Mouse (Mus musculus): Measurements from ENCODE around the gene Efcab11.

Efcab11 gene

DNA sequence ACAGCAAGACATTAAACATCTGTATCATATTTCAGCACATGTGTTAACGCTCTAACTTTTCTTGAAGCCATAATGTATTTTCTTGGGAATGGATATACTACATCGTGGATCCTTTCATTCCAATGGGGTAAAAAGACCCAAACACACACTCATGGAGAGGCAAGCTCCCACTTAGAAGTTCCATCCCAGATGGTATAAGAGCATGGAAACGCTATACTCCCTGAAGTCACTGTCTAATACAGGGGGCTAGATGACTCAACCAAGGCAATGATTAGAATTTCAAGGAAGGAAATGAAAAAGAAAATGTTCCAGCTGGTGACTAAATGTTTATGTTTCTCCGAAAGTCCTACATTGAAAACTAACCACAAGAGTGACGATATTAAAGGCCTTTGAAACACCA is 76.3 kb downstream of the Efcab11 start:
- no peak for DNase-seq (ENCODE audit: low read depth, low spot score)

DNA sequence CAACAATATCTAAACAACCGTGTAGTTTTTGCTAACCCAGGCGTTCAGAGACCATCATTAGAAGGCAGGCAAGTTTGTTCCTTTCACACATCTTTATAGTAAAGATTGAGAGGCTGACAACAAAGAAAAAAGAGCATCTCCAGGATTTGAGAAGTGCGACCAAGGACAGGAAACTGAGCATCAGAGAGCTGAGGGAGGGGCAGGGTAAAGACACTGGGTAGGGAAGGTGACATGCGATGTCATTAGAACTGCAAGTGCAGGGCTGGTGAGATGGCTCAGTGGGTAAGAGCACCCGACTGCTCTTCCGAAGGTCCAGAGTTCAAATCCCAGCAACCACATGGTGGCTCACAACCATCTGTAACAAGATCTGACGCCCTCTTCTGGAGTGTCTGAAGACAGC is 77.5 kb downstream of the Efcab11 start:
- peak; percentile 23 for DNase-seq (ENCODE audit: low read depth, low spot score)

- peak; percentile 56 for DNase-seq (ENCODE audit: low read depth, low spot score)
Observed at GRCm38 (mm10) chr12:99795921-99796320, 88.3 kb downstream of the Efcab11 start.

GRCm38 (mm10) chr12:99794792-99795620 is 89.2 kb downstream of the Efcab11 start:
- DNase-seq (ENCODE audit: low read depth, low spot score): peak; percentile 11

DNA sequence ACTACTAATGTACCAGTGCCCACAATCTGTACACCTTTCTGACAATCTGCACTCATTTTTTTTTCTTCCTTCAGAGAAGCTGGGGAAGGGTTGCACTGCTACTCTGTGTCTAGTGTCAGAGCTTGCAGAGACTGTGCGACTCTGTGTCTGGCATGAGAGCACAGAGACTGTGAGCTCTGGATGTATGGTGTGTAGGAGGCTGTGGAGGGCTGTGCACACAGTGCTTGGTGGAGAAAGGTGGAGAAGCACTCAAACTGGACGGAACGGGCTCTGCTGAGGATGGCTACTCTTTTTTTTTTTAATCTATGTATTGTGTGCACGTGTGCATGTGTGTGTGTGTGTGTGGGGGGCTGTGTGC is 90.1 kb downstream of the Efcab11 start:
- no peak for DNase-seq (ENCODE audit: low read depth, low spot score)

- no peak for DNase-seq (ENCODE audit: low read depth, low spot score)
Observed at GRCm38 (mm10) chr12:99793465-99794157, 90.6 kb downstream of the Efcab11 start.

GRCm38 (mm10) chr12:99789283-99789960 is 94.8 kb downstream of the Efcab11 start:
- DNase-seq (ENCODE audit: low read depth, low spot score): no peak

- DNase-seq (ENCODE audit: low read depth, low spot score): no peak
Observed at GRCm38 (mm10) chr12:99781774-99782173, 102.5 kb downstream of the Efcab11 start.

DNA sequence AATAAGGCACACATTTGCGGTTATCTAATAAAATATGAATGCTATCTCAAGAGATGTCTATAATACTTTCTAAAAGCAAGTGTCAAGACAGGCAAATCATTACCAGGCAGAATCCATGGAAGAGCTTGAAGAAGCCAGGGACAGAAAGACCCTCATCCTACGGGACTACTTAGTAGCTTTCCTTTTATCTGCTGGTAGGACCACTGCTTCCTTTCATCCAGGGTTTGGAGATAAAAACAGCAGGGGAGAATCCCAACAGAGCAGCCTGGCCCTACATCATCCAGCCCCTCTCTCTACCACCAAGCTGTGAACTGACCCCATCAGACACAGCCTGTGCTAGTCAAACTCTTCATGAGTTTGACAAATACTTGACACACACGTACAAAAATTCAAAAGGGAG is 103.8 kb downstream of the Efcab11 start:
- no peak for DNase-seq (ENCODE audit: low read depth, low spot score)

DNA sequence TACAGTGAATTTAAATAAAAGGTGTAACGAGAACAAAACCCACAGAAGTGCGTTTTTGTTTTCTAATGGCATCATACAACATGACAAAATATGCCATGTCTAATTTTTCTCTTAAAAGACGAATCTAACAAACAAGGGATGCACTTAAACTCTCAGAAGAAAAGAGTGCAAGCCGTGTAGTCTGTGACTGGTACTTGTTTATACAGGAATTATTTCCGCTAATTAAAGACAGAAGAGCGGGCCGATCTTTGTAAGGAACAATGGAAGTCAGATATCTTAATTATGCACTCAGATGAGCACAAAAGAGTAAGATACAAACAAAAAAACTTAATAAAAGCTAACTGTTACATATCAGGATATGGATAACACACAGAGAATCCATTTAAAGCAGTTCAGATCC is 104.3 kb downstream of the Efcab11 start:
- no peak for DNase-seq (ENCODE audit: low read depth, low spot score)

GRCm38 (mm10) chr12:99776497-99777139 is 107.6 kb downstream of the Efcab11 start:
- no peak for DNase-seq (ENCODE audit: low read depth, low spot score)

GRCm38 (mm10) chr12:99774864-99775263 is 109.4 kb downstream of the Efcab11 start:
- DNase-seq (ENCODE audit: low read depth, low spot score): no peak

DNA sequence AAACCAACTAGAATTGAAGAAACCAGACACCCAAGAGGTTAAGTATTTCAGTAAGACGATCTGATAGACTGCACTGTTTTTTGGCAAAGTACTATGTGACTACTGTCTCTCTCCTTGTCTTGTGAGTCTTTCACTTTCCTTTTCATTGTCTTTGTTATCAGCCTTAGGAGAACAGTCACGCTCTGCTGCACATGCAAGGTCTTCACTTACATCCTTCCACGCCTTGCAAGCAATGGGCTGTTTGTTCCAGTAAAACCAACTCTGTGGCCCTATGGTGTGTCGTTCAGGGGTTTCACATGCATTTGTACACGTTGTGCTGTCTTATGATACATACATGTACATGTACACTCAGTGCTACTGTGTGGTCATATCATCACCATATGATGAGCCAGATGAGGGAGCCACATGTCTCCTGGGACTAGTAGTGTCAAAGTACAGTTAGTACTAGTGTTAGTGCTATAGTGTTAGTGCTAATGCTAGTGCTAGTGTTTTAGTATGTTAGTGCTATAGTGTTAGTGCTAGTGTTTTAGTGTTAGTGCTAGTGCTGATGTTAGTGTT is 110.5 kb downstream of the Efcab11 start:
- DNase-seq (ENCODE audit: low read depth, low spot score): peak; percentile 52

DNA sequence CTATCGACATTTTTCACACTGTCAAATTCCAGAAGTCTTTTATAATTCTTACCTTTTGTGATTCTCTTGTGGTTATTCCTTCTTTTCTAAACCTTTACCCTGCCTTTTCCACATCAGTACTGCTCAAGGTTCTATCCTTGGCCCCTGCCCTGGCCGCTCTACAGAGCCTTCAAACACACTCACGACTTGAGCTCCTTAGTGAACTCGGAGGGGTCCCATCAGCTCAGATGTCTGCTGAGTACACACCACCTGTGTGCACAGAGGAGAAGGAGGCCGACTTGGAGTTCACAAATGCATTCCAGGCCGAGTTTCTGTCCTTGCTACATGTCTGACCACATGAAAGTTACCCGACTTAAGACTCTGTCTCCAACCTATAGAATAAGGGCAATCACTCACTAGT is 113.2 kb downstream of the Efcab11 start:
- no peak for DNase-seq (ENCODE audit: low read depth, low spot score)

DNA sequence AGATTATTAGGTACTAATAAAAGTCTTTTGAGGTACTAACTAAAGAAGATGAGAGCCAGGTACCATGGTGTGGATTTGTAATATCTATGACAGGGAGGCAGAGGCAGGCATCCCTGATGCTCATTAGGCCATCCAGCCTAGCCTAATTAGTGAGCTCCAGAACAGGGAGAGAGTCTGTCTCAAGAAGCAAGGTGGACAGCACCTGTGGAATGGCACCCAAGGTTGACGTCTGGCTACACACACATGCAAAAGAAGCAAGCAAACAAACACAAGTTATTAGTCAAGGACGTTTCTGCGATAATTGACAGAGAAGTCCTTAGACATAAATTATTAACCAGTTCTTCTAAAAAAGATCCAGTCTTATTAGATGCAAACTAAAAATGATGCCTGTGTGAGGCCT is 114.6 kb downstream of the Efcab11 start:
- no peak for DNase-seq (ENCODE audit: low read depth, low spot score)

GRCm38 (mm10) chr12:99767691-99768090 is 116.5 kb downstream of the Efcab11 start:
- no peak for DNase-seq (ENCODE audit: low read depth, low spot score)

- no peak for DNase-seq (ENCODE audit: low read depth, low spot score)
Observed at GRCm38 (mm10) chr12:99765979-99766378, 118.3 kb downstream of the Efcab11 start.

DNA sequence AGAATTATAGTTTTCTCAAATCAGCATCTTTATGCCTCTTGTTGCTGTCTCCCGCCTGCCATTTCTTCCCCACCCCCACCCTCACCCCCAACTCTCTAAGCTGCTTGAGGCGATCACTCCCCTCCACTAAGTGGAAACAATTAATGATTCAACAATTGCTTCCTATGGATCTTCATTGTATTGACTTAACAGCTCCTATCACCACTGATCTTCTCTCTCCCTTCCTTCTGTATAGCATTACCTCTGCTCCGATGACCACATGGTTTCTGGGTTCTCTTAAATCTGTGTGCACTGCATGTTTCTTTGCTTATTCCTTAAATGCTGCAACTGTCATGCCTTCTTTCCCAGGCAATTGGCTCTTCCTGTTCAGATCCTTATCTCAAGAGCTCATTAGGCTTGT is 120.2 kb downstream of the Efcab11 start:
- no peak for DNase-seq (ENCODE audit: low read depth, low spot score)

GRCm38 (mm10) chr12:99757754-99758526 is 126.3 kb downstream of the Efcab11 start:
- no peak for DNase-seq (ENCODE audit: low read depth, low spot score)

DNA sequence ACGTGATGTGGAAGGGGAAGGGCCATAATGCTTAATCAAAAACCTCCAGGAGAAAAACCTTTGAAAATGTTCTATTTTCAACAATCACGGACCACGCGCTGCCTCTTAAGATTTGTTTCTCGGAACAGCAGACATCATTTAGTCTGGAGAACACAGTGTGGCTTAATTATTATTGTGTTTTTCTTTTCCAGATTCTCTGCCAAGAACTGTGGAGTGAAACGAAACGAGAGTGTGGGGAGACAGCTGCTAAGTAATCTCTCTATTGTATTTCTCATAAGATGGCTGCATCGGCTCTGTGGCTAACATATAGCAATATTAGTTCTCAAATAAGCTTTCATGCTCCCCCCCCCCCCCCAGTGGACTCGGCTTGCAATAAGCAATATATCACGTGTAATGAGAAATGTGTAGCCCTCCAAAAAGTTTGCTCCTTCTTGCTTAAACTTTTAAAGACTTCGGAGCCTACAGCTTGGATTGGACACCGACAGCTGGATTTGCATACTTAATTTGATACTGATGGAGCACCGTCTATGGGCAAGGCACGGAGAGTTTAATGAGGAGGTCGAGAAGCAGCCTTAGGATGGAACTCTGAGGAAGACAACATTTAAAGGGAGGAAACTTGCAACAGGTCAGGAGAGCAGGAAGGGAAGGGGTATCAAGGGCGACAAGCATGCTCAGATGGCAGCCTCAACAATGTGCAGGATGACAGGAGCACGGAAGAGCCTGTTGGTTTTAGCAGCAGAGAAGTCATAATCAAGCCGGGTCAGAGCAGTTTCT is 127.1 kb downstream of the Efcab11 start:
- DNase-seq (ENCODE audit: low read depth, low spot score): no peak
